Mouse (Mus musculus) liver, embryonic 11.5 days (tissue): ENCODE results near the gene Pik3r2. TPM values are rescaled to one million over a fixed set of nuclear protein-coding genes. Genes with fewer than 3 reads are reported as not detected.

Source experiments
- ATAC-seq: fragments of 200-750 bp; cut with Nextera tagmentation; replicated peaks from 2 replicates; pipeline ENCODE4 v1.8.0; 2017; ENCODE audit warnings: moderate number of reproducible peaks, mild to moderate bottlenecking, moderate TSS enrichment, moderate library complexity; ENCODE audit not compliant: low FRiP score
- DNase-seq: peaks from one replicate; pipeline ENCODE4 v3.0.0-alpha.2; 2017; ENCODE audit warnings: low spot score
- H3K27ac ChIP-seq: fragments of 300-500 bp; sonication (generic); 2 replicates; pipeline ENCODE4 v1.5.1; 2014; ENCODE audit warnings: mild to moderate bottlenecking, low read depth, low read length, control low read depth
- H3K27me3 ChIP-seq: fragments of 300-500 bp; sonication (generic); replicated peaks from 2 replicates; pipeline ENCODE4 v1.6.1; 2014; ENCODE audit warnings: low read length, mixed read lengths; ENCODE audit not compliant: control insufficient read depth, insufficient read depth
- H3K36me3 ChIP-seq: fragments of 300-500 bp; sonication (generic); 2 replicates; pipeline ENCODE4 v1.6.1; 2014; ENCODE audit warnings: mild to moderate bottlenecking, low read length, moderate library complexity, mixed read lengths; ENCODE audit not compliant: control insufficient read depth, insufficient read depth
- H3K4me1 ChIP-seq: fragments of 300-500 bp; sonication (generic); replicated peaks from 2 replicates; pipeline ENCODE4 v1.6.1; 2014; ENCODE audit warnings: low read length, mixed read lengths; ENCODE audit not compliant: control insufficient read depth, insufficient read depth
- H3K4me2 ChIP-seq: fragments of 300-500 bp; sonication (generic); 2 replicates; pipeline ENCODE4 v1.6.1; 2014; ENCODE audit warnings: mild to moderate bottlenecking, control low read depth, moderate library complexity
- H3K4me3 ChIP-seq: fragments of 300-500 bp; sonication (generic); 2 replicates; pipeline ENCODE4 v1.5.1; 2014; ENCODE audit warnings: low read depth, low read length, control low read depth
- H3K9ac ChIP-seq: fragments of 300-500 bp; sonication (generic); 2 replicates; pipeline ENCODE4 v1.6.1; 2014; ENCODE audit warnings: low read depth, low read length, control low read depth
- H3K9me3 ChIP-seq: fragments of 300-500 bp; sonication (generic); 2 replicates; pipeline ENCODE4 v1.6.1; 2016; ENCODE audit warnings: low read length, inconsistent platforms, mixed read lengths; ENCODE audit not compliant: control insufficient read depth
- WGBS: fragments of 180-500 bp; shearing (Covaris S2); extraction: QIAGEN DNeasy Blood & Tissue Kit; methylation state at CpG from one replicate; pipeline ENCODE4 v1.1.7; 2014; 5-methylcytosine and 5-hydroxymethylcytosine counted together
- polyA plus RNA-seq: library from polyadenylated mRNA; unstranded; fragments of >200 nt; fragmentation: Nextera tagmentation; extraction: Ambion mirVana; gene quantifications from 2 replicates; pipeline ENCODE4 v1.2.1, GENCODE M21; 2014

Gene Pik3r2
- polyA plus RNA-seq, 1 experiment from 2014 or later = 41.5 TPM

GRCm38 (mm10) chr8:70767503-70767902 is 9.0 kb downstream of the Pik3r2 start:
- no peak for DNase-seq
- no peaks in the 10 kb centered on the region for H3K27me3 ChIP-seq
- no peaks in the 10 kb centered on the region for H3K9me3 ChIP-seq
- no peak overlapping the region for H3K4me3 ChIP-seq
- H3K4me1 ChIP-seq = peaks cover 62% of the 10 kb centered on the region
- H3K27ac ChIP-seq = no peak overlapping the region; the same call in 1 of the 2 replicates
- 76% methylated on average over 6 of the region's 6 CpGs for WGBS
- peaks cover 20% of the 10 kb centered on the region for H3K36me3 ChIP-seq
- H3K9ac ChIP-seq = peak overlapping the region; percentile 22; the same call in 1 of the 2 replicates
- no peak for ATAC-seq
- no peak overlapping the region; the same call in 1 of the 2 replicates for H3K4me2 ChIP-seq

DNA sequence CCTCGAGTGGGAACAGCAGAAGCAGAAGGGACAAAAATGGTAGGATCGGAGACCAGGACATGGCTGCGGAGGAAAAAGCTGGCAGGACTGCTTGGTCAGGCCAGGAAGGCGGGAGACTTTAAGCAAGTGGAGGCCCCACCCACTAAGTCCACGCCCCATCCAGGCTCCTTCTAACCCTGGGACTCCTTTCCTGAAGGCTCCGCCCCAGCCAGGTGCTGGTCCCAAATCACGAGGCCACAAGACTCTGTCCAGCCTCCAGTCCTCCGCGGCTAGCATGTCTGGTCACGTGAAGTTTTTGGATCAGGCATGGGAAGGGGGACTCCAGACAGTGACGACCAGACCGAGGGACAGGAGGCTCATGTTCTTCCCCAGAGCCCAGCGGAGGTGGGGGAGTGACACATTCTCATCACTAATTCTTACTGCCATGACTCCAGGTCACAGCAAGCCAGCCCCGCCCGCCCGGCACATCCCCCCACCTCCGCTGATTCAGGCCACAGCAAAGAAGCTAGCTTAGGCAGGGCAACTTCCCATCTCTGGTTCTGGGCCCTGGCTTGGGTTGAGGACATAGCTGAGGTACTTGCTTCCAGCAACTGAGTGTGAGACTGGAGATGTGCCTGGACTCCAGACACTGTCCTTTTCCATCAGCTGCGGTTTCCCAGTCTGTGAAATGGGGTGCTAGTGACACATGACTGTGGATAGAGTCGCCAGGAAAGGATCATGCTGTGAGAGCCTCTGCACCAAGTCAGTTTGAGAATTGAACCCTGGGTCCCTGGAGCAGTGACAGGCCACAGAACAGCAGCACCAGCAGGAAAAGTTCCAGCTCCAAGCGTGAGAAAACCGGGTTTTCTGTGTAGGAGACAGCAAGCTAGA is 9.7 kb downstream of the Pik3r2 start:
- DNase-seq (peak; percentile 59), ATAC-seq (peak; percentile 27; the same call in 1 of the 2 replicates)
- peak overlapping the region; percentile 99 for H3K4me2 ChIP-seq
- no peaks in the 10 kb centered on the region for H3K9me3 ChIP-seq
- H3K9ac ChIP-seq = peak overlapping the region; percentile 74
- no peaks in the 10 kb centered on the region for H3K27me3 ChIP-seq
- peak overlapping the region; percentile 28 for H3K27ac ChIP-seq
- peaks cover 16% of the 10 kb centered on the region for H3K36me3 ChIP-seq
- WGBS = 11% methylated on average over 21 of the region's 21 CpGs
- H3K4me3 ChIP-seq = peak overlapping the region; percentile 60
- H3K4me1 ChIP-seq = peaks cover 69% of the 10 kb centered on the region

GRCm38 (mm10) chr8:70765838-70766570 is 10.5 kb downstream of the Pik3r2 start:
- WGBS = 2% methylated on average over 34 of the region's 34 CpGs
- peaks cover 10% of the 10 kb centered on the region for H3K36me3 ChIP-seq
- ATAC-seq (no peak), DNase-seq (no peak)
- no peaks in the 10 kb centered on the region for H3K9me3 ChIP-seq
- no peaks in the 10 kb centered on the region for H3K27me3 ChIP-seq
- peak overlapping the region; percentile 60 for H3K4me3 ChIP-seq
- peak overlapping the region; percentile 99 for H3K4me2 ChIP-seq
- peak overlapping the region; percentile 28 for H3K27ac ChIP-seq
- H3K9ac ChIP-seq = peak overlapping the region; percentile 74
- H3K4me1 ChIP-seq = peaks cover 76% of the 10 kb centered on the region

DNA sequence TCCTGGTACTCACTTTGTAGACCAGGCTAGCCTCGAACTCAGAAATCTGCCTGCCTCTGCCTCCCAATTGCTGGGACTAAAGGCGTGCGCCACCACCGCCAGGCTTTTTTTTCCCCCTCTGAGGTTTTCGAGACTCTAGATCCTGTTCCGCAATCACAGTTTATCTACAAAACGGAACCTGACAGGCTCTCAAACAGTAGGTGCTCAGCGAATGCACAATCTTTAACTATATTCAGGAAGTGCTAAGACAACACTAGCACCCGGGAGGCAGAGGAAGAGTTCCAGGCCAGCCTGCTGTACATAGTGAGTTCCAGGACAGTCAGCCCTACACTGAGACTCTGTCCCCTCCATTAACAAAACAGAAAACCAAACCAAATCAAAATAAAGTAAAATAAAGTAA is 11.2 kb downstream of the Pik3r2 start:
- peaks cover 8% of the 10 kb centered on the region for H3K36me3 ChIP-seq
- H3K4me3 ChIP-seq = peak overlapping the region; percentile 60
- ATAC-seq (no peak), DNase-seq (no peak)
- H3K27ac ChIP-seq = peak overlapping the region; percentile 63; the same call in 1 of the 2 replicates
- no peaks in the 10 kb centered on the region for H3K27me3 ChIP-seq
- peak overlapping the region; percentile 74 for H3K9ac ChIP-seq
- peaks cover 74% of the 10 kb centered on the region for H3K4me1 ChIP-seq
- H3K9me3 ChIP-seq = no peaks in the 10 kb centered on the region
- H3K4me2 ChIP-seq = peak overlapping the region; percentile 99
- WGBS = 51% methylated on average over 9 of the region's 9 CpGs

- Histone ChIP-seq H3K4me2 (peak overlapping the region; percentile 99), H3K4me1 (peaks cover 74% of the 10 kb centered on the region), H3K9me3 (no peaks in the 10 kb centered on the region), H3K27ac (peak overlapping the region; percentile 63), H3K36me3 (peaks cover 8% of the 10 kb centered on the region), H3K4me3 (peak overlapping the region; percentile 60), H3K9ac (peak overlapping the region; percentile 25; the same call in 1 of the 2 replicates), H3K27me3 (no peaks in the 10 kb centered on the region)
- DNase-seq = no peak
- WGBS = 88% methylated on average over 13 of the region's 13 CpGs
- ATAC-seq = no peak
Observed at GRCm38 (mm10) chr8:70764676-70765075, 11.8 kb downstream of the Pik3r2 start.

- peak overlapping the region; percentile 63 for H3K27ac ChIP-seq
- H3K9me3 ChIP-seq = no peaks in the 10 kb centered on the region
- H3K4me3 ChIP-seq = 0 out of 2 replicates have a peak overlapping the region, but pooled peaks have one; percentile 60
- H3K27me3 ChIP-seq = no peaks in the 10 kb centered on the region
- WGBS = 32% methylated on average over 8 of the region's 8 CpGs
- ATAC-seq = peak; percentile 53
- H3K9ac ChIP-seq = peak overlapping the region; percentile 12; the same call in 1 of the 2 replicates
- H3K4me1 ChIP-seq = peaks cover 76% of the 10 kb centered on the region
- H3K36me3 ChIP-seq = peaks cover 8% of the 10 kb centered on the region
- H3K4me2 ChIP-seq = peak overlapping the region; percentile 99
- no peak for DNase-seq
Observed at GRCm38 (mm10) chr8:70764026-70764425, 12.5 kb downstream of the Pik3r2 start.

GRCm38 (mm10) chr8:70763354-70763753 is 13.2 kb downstream of the Pik3r2 start:
- ATAC-seq (no peak), DNase-seq (no peak)
- peaks cover 74% of the 10 kb centered on the region for H3K4me1 ChIP-seq
- peak overlapping the region; percentile 63 for H3K27ac ChIP-seq
- H3K9ac ChIP-seq = no peak overlapping the region
- WGBS = 3% methylated on average over 3 of the region's 3 CpGs
- no peaks in the 10 kb centered on the region for H3K9me3 ChIP-seq
- H3K27me3 ChIP-seq = no peaks in the 10 kb centered on the region
- H3K4me2 ChIP-seq = peak overlapping the region; percentile 99
- H3K4me3 ChIP-seq = no peak overlapping the region
- peaks cover 1% of the 10 kb centered on the region for H3K36me3 ChIP-seq

DNA sequence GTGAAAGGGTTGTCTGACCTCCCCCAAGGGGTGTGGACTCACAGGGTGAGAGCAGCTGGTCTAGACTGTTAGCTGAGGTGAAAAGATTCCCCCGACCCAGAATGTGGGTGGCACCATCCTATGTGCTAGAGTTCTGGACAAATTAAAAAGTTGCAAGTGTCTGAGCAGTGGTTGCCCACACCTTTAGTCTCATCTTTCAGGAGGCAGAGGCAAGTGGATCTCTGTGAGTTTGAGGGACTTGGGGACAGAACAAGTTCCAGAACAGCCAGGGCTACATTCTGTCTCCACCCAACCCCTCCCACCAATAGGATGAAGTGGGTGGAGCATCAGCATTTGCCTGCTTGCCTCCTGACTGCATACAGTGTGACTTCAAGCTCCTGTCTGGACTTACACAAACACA is 14.4 kb downstream of the Pik3r2 start:
- Histone ChIP-seq H3K27ac (peak overlapping the region; percentile 53; the same call in 1 of the 2 replicates), H3K27me3 (no peaks in the 10 kb centered on the region), H3K4me3 (no peak overlapping the region), H3K4me1 (peaks cover 68% of the 10 kb centered on the region), H3K9me3 (no peaks in the 10 kb centered on the region), H3K36me3 (no peaks in the 10 kb centered on the region), H3K9ac (peak overlapping the region; percentile 32; the same call in 1 of the 2 replicates), H3K4me2 (0 out of 2 replicates have a peak overlapping the region, but pooled peaks have one; percentile 24)
- DNase-seq (no peak), ATAC-seq (no peak)
- 59% methylated on average over 1 of the region's 1 CpGs for WGBS
